Mouse (Mus musculus) brain, embryonic 14.5 days (tissue): ENCODE results near the gene Dpp6.

Source experiments
- CTCF ChIP-seq: fragments of 200-500 bp; IDR thresholded peaks from 2 replicates; pipeline ENCODE4 v1.5.1; 2012; ENCODE audit warnings: inconsistent platforms, mild to moderate bottlenecking, moderate library complexity, borderline replicate concordance; ENCODE audit not compliant: insufficient read depth, insufficient read length; ENCODE audit errors: extremely low read depth
- POLR2A ChIP-seq: fragments of 200-500 bp; IDR thresholded peaks from 2 replicates; pipeline ENCODE4 v1.6.1; 2012; ENCODE audit warnings: mild to moderate bottlenecking, inconsistent platforms, borderline replicate concordance; ENCODE audit not compliant: poor library complexity, insufficient read depth, insufficient read length, severe bottlenecking; ENCODE audit errors: extremely low read depth

DNA sequence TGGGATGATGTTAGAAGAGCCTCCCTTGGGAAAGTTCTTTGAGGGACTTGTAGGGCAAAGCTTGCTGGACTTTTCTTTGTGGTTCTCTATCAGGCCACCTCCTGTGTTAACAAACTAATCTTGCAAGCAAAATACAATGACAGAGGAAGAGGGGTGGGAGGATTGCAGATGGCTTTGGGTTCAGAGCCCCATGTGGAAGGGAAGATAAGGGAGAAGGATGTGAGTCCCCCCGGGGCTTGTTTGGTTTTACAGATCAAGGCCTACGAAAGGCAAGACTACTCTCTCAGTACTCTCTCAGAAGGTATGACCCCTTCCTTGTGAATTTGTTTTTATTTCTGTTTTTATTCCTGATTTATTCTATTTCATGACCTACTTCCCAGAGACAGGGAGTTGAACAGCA, 431.7 kb downstream of the Dpp6 start:
- TF ChIP-seq POLR2A, result no peak
- TF ChIP-seq CTCF, result no peak
